Mouse (Mus musculus) layer of hippocampus, postnatal 36 days (tissue): ENCODE measurements around the gene Magea6. TPM values are rescaled to one million over a fixed set of nuclear protein-coding genes. Genes with fewer than 3 reads are reported as not detected.
"Not testable (repeated sequence)": the region's sequence is repeated elsewhere in the genome, so short reads cannot be mapped to it uniquely, and the experiment has no call there.

Experiments used
- DNase-seq, 2 experiments: peaks; one replicate each; pipeline ENCODE4 v3.0.0; 2022
- total RNA-seq, 2 experiments: library from RNA; stranded (reverse); gene quantifications; 2 replicates each; pipeline ENCODE4 v1.2.3; 2021

Magea6 gene
- total RNA-seq, result not detected

- not testable (repeated sequence) for DNase-seq
These were observed at the start of gene Magea6 for GRCm38 (mm10) chrX:154935887-154936286. Gene Magea6 (minus strand): TSS chrX:154935987.

- DNase-seq, result not testable (repeated sequence)
These were observed 13.6 kb upstream of the Magea6 start, which contains the start of gene Magea3 for GRCm38 (mm10) chrX:154949405-154949804. Gene Magea3 (minus strand): TSS chrX:154949505.

GRCm38 (mm10) chrX:154890167-154890566 lies 45.6 kb downstream of the Magea6 start, which contains the start of gene Cldn34b1:
Gene Cldn34b1 (minus strand): TSS chrX:154890267.
- not testable (repeated sequence) for DNase-seq

Other genes with a start within 250 kb of the Magea6 start
- not detected for gene Cldn34b1, start 45.7 kb downstream of the Magea6 start, total RNA-seq
- not detected for gene Magea3, start 13.5 kb upstream of the Magea6 start, total RNA-seq
- gene Magea8, start 59.9 kb upstream of the Magea6 start, total RNA-seq, result not detected
- gene Magea5, start 127.2 kb upstream of the Magea6 start, total RNA-seq, result not detected
- gene Magea1, start 153.8 kb upstream of the Magea6 start, total RNA-seq, result not detected
- gene Magea2, start 157.7 kb upstream of the Magea6 start, total RNA-seq, result not detected
- gene Cldn34b2, start 192.4 kb upstream of the Magea6 start, total RNA-seq, result not detected